Mouse (Mus musculus) heart, postnatal 4 days (tissue): ENCODE measurements at regions not wholly inside any gene's neighbourhood (a gene's known extent, or its start where the extent isn't known, plus 50 kb on each side); places are given as distances from the start of the nearest gene placed in this dataset.
"Not testable (repeated sequence)": the region's sequence is repeated elsewhere in the genome, so short reads cannot be mapped to it uniquely, and the experiment has no call there.

Source experiments
- DNase-seq: peaks from one replicate; pipeline ENCODE4 v3.0.0; 2021

- DNase-seq, result not testable (repeated sequence)
These were observed 448.6 kb upstream of the Cobl start for GRCm38 (mm10) chr11:12913401-12913800.

GRCm38 (mm10) chr11:12873712-12874111, 409.0 kb upstream of the Cobl start:
- no peak for DNase-seq

GRCm38 (mm10) chr11:12872802-12873201, 408.0 kb upstream of the Cobl start:
- DNase-seq, result no peak

GRCm38 (mm10) chr11:12872399-12872798, 407.6 kb upstream of the Cobl start:
- DNase-seq, result no peak

- no peak for DNase-seq
These were observed 402.8 kb upstream of the Cobl start for GRCm38 (mm10) chr11:12867541-12867940.

GRCm38 (mm10) chr11:12865034-12865620, 400.4 kb upstream of the Cobl start:
- DNase-seq, result no peak

GRCm38 (mm10) chr11:12859344-12859930, 394.7 kb upstream of the Cobl start:
- DNase-seq, result no peak

- no peak for DNase-seq
These were observed 393.6 kb upstream of the Cobl start for GRCm38 (mm10) chr11:12858274-12858884.

GRCm38 (mm10) chr11:12857358-12858199, 392.8 kb upstream of the Cobl start:
- DNase-seq, result no peak

- no peak for DNase-seq
These were observed 383.0 kb upstream of the Cobl start for GRCm38 (mm10) chr11:12847793-12848192.

- DNase-seq, result no peak
These were observed 379.1 kb upstream of the Cobl start for GRCm38 (mm10) chr11:12843631-12844423.

- DNase-seq, result no peak
These were observed 376.6 kb upstream of the Cobl start for GRCm38 (mm10) chr11:12841393-12841792.

- DNase-seq, result no peak
These were observed 373.2 kb upstream of the Cobl start for GRCm38 (mm10) chr11:12837920-12838319.

GRCm38 (mm10) chr11:12837387-12837786, 372.6 kb upstream of the Cobl start:
- no peak for DNase-seq

- DNase-seq, result no peak
These were observed 371.6 kb upstream of the Cobl start for GRCm38 (mm10) chr11:12836387-12836786.

GRCm38 (mm10) chr11:12812021-12812420, 347.3 kb upstream of the Cobl start:
- no peak for DNase-seq

GRCm38 (mm10) chr11:12810949-12811881, 346.5 kb upstream of the Cobl start:
- DNase-seq, result peak; percentile 69
